Mouse (Mus musculus) forebrain, embryonic 15.5 days (tissue): ENCODE results near the gene Wnt7b. TPM values are rescaled to one million over a fixed set of nuclear protein-coding genes. Genes with fewer than 3 reads are reported as not detected.

Source experiments
- ATAC-seq: fragments of 200-750 bp; cut with Nextera tagmentation; replicated peaks from 2 replicates; pipeline ENCODE4 v1.8.0; 2017; ENCODE audit warnings: mild to moderate bottlenecking, moderate TSS enrichment, moderate library complexity
- H3K27ac ChIP-seq: fragments of 300-500 bp; sonication (generic); replicated peaks from 2 replicates; pipeline ENCODE4 v1.5.1; 2015; ENCODE audit warnings: mild to moderate bottlenecking, inconsistent platforms
- H3K27me3 ChIP-seq: fragments of 300-500 bp; sonication (generic); 2 replicates; pipeline ENCODE4 v1.6.1; 2015; ENCODE audit warnings: inconsistent platforms
- H3K36me3 ChIP-seq: fragments of 300-500 bp; sonication (generic); 2 replicates; pipeline ENCODE4 v1.6.1; 2015; ENCODE audit warnings: mild to moderate bottlenecking, inconsistent platforms
- H3K4me1 ChIP-seq: fragments of 300-500 bp; sonication (generic); 2 replicates; pipeline ENCODE4 v1.6.1; 2015; ENCODE audit warnings: inconsistent platforms
- H3K4me2 ChIP-seq: fragments of 300-500 bp; sonication (generic); replicated peaks from 2 replicates; pipeline ENCODE4 v1.6.1; 2015; ENCODE audit warnings: mild to moderate bottlenecking, inconsistent platforms
- H3K4me3 ChIP-seq: fragments of 300-500 bp; sonication (generic); 2 replicates; pipeline ENCODE4 v1.5.1; 2015; ENCODE audit warnings: mild to moderate bottlenecking, inconsistent platforms
- H3K9ac ChIP-seq: fragments of 300-500 bp; sonication (generic); replicated peaks from 2 replicates; pipeline ENCODE4 v1.6.1; 2015; ENCODE audit warnings: mild to moderate bottlenecking, inconsistent platforms
- H3K9me3 ChIP-seq: fragments of 300-500 bp; sonication (generic); 2 replicates; pipeline ENCODE4 v1.6.1; 2016; ENCODE audit warnings: inconsistent platforms
- WGBS: fragments of 180-500 bp; shearing (Covaris S2); methylation state at CpG from one replicate; pipeline ENCODE4 v1.1.7; 2015; ENCODE audit warnings: mixed read lengths; 5-methylcytosine and 5-hydroxymethylcytosine counted together
- polyA plus RNA-seq: library from polyadenylated mRNA; unstranded; fragments of >200 nt; fragmentation: Nextera tagmentation; extraction: Ambion mirVana; gene quantifications from 2 replicates; pipeline ENCODE4 v1.2.1, GENCODE M21; 2015

Gene Wnt7b
- polyA plus RNA-seq, 1 experiment from 2014 or later: 132 TPM

- peaks cover 41% of the 10 kb centered on the region for H3K4me1 ChIP-seq
- ATAC-seq: peak; percentile 65
- H3K9ac ChIP-seq: 0 out of 2 replicates have a peak overlapping the region, but pooled peaks have one; percentile 9
- WGBS: 51% methylated on average over 8 of the region's 8 CpGs
- H3K36me3 ChIP-seq: no peaks in the 10 kb centered on the region
- H3K27me3 ChIP-seq: 0 out of 2 replicates have a peak, but pooled peaks cover 5% of the 10 kb centered on the region
- no peak overlapping the region for H3K4me2 ChIP-seq
- H3K27ac ChIP-seq: peak overlapping the region; percentile 93
- no peak overlapping the region for H3K4me3 ChIP-seq
- H3K9me3 ChIP-seq: no peaks in the 10 kb centered on the region
These were observed 28.4 kb upstream of the Wnt7b start for GRCm38 (mm10) chr15:85610618-85611218.

- no peaks in the 10 kb centered on the region for H3K36me3 ChIP-seq
- peaks cover 36% of the 10 kb centered on the region for H3K4me1 ChIP-seq
- no peak overlapping the region for H3K9ac ChIP-seq
- H3K27ac ChIP-seq: no peak overlapping the region
- WGBS: 72% methylated on average over 5 of the region's 5 CpGs
- H3K4me2 ChIP-seq: no peak overlapping the region
- H3K4me3 ChIP-seq: no peak overlapping the region
- H3K9me3 ChIP-seq: no peaks in the 10 kb centered on the region
- peak; percentile 7; the same call in 1 of the 2 replicates for ATAC-seq
- 0 out of 2 replicates have a peak, but pooled peaks cover 5% of the 10 kb centered on the region for H3K27me3 ChIP-seq
These were observed 27.8 kb upstream of the Wnt7b start for GRCm38 (mm10) chr15:85610120-85610519.

GRCm38 (mm10) chr15:85609266-85610004, 27.2 kb upstream of the Wnt7b start:
- Histone ChIP-seq H3K4me2 (no peak overlapping the region), H3K4me1 (peaks cover 34% of the 10 kb centered on the region), H3K36me3 (no peaks in the 10 kb centered on the region), H3K27ac (no peak overlapping the region), H3K9ac (no peak overlapping the region), H3K27me3 (no peaks in the 10 kb centered on the region), H3K9me3 (no peaks in the 10 kb centered on the region), H3K4me3 (no peak overlapping the region)
- ATAC-seq: no peak
- WGBS: 82% methylated on average over 5 of the region's 5 CpGs

- Histone ChIP-seq H3K27ac (no peak overlapping the region), H3K36me3 (no peaks in the 10 kb centered on the region), H3K9me3 (no peaks in the 10 kb centered on the region), H3K4me3 (no peak overlapping the region), H3K4me1 (peaks cover 5% of the 10 kb centered on the region), H3K9ac (no peak overlapping the region), H3K27me3 (no peaks in the 10 kb centered on the region), H3K4me2 (no peak overlapping the region)
- ATAC-seq: no peak
- WGBS: 72% methylated on average over 17 of the region's 17 CpGs
These were observed 23.8 kb upstream of the Wnt7b start for GRCm38 (mm10) chr15:85605962-85606610.

GRCm38 (mm10) chr15:85604938-85605337, 22.7 kb upstream of the Wnt7b start:
- H3K4me3 ChIP-seq: no peak overlapping the region
- no peaks in the 10 kb centered on the region for H3K36me3 ChIP-seq
- no peak overlapping the region for H3K9ac ChIP-seq
- no peaks in the 10 kb centered on the region for H3K4me1 ChIP-seq
- WGBS: 92% methylated on average over 8 of the region's 8 CpGs
- no peaks in the 10 kb centered on the region for H3K9me3 ChIP-seq
- ATAC-seq: no peak
- no peak overlapping the region for H3K27ac ChIP-seq
- no peaks in the 10 kb centered on the region for H3K27me3 ChIP-seq
- H3K4me2 ChIP-seq: no peak overlapping the region

- WGBS: 78% methylated on average over 4 of the region's 4 CpGs
- Histone ChIP-seq H3K4me3 (no peak overlapping the region), H3K4me1 (no peaks in the 10 kb centered on the region), H3K27me3 (no peaks in the 10 kb centered on the region), H3K27ac (no peak overlapping the region), H3K9me3 (no peaks in the 10 kb centered on the region), H3K4me2 (no peak overlapping the region), H3K36me3 (no peaks in the 10 kb centered on the region), H3K9ac (no peak overlapping the region)
- ATAC-seq: no peak
These were observed 22.2 kb upstream of the Wnt7b start for GRCm38 (mm10) chr15:85604507-85604906.

- Histone ChIP-seq H3K9me3 (no peaks in the 10 kb centered on the region), H3K9ac (no peak overlapping the region), H3K4me2 (no peak overlapping the region), H3K4me3 (no peak overlapping the region), H3K27me3 (no peaks in the 10 kb centered on the region), H3K36me3 (no peaks in the 10 kb centered on the region), H3K4me1 (no peaks in the 10 kb centered on the region), H3K27ac (no peak overlapping the region)
- ATAC-seq: no peak
- WGBS: 50% methylated on average over 5 of the region's 5 CpGs
These were observed 21.1 kb upstream of the Wnt7b start for GRCm38 (mm10) chr15:85603422-85603821.

GRCm38 (mm10) chr15:85602733-85603132, 20.5 kb upstream of the Wnt7b start:
- Histone ChIP-seq H3K4me3 (no peak overlapping the region), H3K27me3 (no peaks in the 10 kb centered on the region), H3K9ac (no peak overlapping the region), H3K36me3 (no peaks in the 10 kb centered on the region), H3K4me2 (no peak overlapping the region), H3K27ac (no peak overlapping the region), H3K4me1 (no peaks in the 10 kb centered on the region), H3K9me3 (no peaks in the 10 kb centered on the region)
- 75% methylated on average over 6 of the region's 6 CpGs for WGBS
- no peak for ATAC-seq

GRCm38 (mm10) chr15:85602021-85602420, 19.7 kb upstream of the Wnt7b start:
- H3K4me1 ChIP-seq: no peaks in the 10 kb centered on the region
- no peak overlapping the region for H3K9ac ChIP-seq
- H3K27ac ChIP-seq: no peak overlapping the region
- no peaks in the 10 kb centered on the region for H3K27me3 ChIP-seq
- no peak overlapping the region for H3K4me3 ChIP-seq
- ATAC-seq: no peak
- 90% methylated on average over 5 of the region's 5 CpGs for WGBS
- H3K9me3 ChIP-seq: no peaks in the 10 kb centered on the region
- H3K4me2 ChIP-seq: no peak overlapping the region
- no peaks in the 10 kb centered on the region for H3K36me3 ChIP-seq

- no peaks in the 10 kb centered on the region for H3K9me3 ChIP-seq
- H3K4me3 ChIP-seq: no peak overlapping the region
- no peak overlapping the region for H3K4me2 ChIP-seq
- no peak overlapping the region for H3K27ac ChIP-seq
- H3K4me1 ChIP-seq: no peaks in the 10 kb centered on the region
- no peak for ATAC-seq
- H3K9ac ChIP-seq: no peak overlapping the region
- 77% methylated on average over 4 of the region's 4 CpGs for WGBS
- no peaks in the 10 kb centered on the region for H3K36me3 ChIP-seq
- H3K27me3 ChIP-seq: no peaks in the 10 kb centered on the region
These were observed 18.9 kb upstream of the Wnt7b start for GRCm38 (mm10) chr15:85601202-85601601.

GRCm38 (mm10) chr15:85600696-85601094, 18.4 kb upstream of the Wnt7b start:
- WGBS: 73% methylated on average over 7 of the region's 7 CpGs
- Histone ChIP-seq H3K27me3 (no peaks in the 10 kb centered on the region), H3K4me2 (no peak overlapping the region), H3K9me3 (no peaks in the 10 kb centered on the region), H3K36me3 (no peaks in the 10 kb centered on the region), H3K9ac (no peak overlapping the region), H3K27ac (no peak overlapping the region), H3K4me1 (no peaks in the 10 kb centered on the region), H3K4me3 (no peak overlapping the region)
- no peak for ATAC-seq

GRCm38 (mm10) chr15:85599887-85600695, 17.8 kb upstream of the Wnt7b start:
- H3K4me1 ChIP-seq: no peaks in the 10 kb centered on the region
- H3K4me3 ChIP-seq: no peak overlapping the region
- no peak overlapping the region for H3K9ac ChIP-seq
- H3K9me3 ChIP-seq: no peaks in the 10 kb centered on the region
- 20% methylated on average over 16 of the region's 18 CpGs for WGBS
- H3K27me3 ChIP-seq: no peaks in the 10 kb centered on the region
- H3K4me2 ChIP-seq: no peak overlapping the region
- no peak overlapping the region for H3K27ac ChIP-seq
- ATAC-seq: no peak
- H3K36me3 ChIP-seq: no peaks in the 10 kb centered on the region
